Mouse (Mus musculus): ENCODE results near the gene Ptpa.

Ptpa gene

GRCm38 (mm10) chr2:30415936-30416648 is at the start of gene Ptpa:
TSS of gene Ptpa (plus strand) at chr2:30416039.
- DNase-seq (ENCODE audit: low read depth, low spot score), result peak; percentile 97

DNA sequence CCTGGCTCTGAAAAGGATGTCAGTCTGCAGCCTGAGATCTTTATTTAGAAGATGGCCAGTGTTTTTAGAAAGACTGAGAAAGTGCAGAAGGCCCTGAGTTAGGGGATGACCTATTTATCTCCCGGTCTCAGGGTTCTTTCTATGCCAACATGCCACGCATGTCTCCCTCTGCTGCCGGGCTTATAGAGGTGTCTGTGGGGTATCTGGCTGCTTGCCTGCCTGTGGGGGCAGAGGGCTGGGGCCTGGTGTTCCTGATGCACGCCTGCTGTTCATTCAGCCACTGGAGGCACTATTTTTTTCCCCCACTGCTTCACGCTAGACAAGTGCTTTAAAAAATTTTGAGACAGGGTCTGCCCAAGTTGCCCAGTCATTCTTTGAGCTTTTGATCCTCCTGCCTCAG is 49.6 kb upstream of the Ptpa start:
- no peak for DNase-seq (ENCODE audit: low read depth, low spot score)

DNA sequence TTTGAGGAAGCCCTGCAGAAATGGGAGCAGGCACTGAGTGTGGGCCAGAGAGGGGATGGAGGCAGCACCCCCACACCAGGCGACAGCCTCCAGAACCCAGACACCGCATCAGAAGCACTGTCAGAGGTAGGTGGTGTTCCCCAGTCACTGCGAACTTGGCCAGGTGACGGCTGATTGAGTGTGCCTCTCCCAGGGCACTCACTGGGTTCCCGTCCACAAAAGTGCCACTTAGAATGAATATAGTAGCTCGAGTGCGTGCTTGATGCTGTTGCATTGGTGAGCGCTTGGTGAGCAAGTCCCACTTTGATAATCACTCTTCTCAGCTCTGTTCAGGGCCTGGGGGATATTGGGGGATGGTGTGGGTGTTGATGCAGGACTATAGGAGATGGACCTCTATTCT is 44.3 kb upstream of the Ptpa start:
- no peak for DNase-seq (ENCODE audit: low read depth, low spot score)

- no peak for DNase-seq (ENCODE audit: low read depth, low spot score)
Measured at GRCm38 (mm10) chr2:30372726-30373125, 43.1 kb upstream of the Ptpa start.

- DNase-seq (ENCODE audit: low read depth, low spot score), result no peak
Measured at GRCm38 (mm10) chr2:30375893-30376292, 39.9 kb upstream of the Ptpa start.

GRCm38 (mm10) chr2:30377721-30378120 is 38.1 kb upstream of the Ptpa start:
- DNase-seq (ENCODE audit: low read depth, low spot score), result no peak

DNA sequence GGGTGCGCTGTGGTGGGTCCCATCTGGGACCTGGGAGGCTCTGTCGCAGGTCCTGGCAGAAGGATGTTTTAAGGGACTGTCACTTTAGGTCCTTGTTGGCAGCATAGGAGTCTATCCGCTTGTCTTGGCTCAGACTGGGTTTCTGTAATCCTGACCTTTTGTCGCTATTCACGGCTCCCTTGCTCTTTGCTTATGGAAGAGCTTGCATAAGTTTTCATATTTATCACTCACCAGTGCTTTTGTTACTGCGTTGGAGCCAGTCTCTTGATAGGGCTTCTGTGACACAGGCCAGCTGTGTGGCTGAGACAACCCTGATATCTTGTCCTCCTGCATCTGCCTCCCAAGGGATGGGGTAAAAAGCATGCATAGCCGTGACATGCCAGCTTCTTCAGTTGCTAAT is 36.5 kb upstream of the Ptpa start:
- no peak for DNase-seq (ENCODE audit: low read depth, low spot score)

- DNase-seq (ENCODE audit: low read depth, low spot score), result no peak
Measured at GRCm38 (mm10) chr2:30380564-30381376, 35.1 kb upstream of the Ptpa start.

DNA sequence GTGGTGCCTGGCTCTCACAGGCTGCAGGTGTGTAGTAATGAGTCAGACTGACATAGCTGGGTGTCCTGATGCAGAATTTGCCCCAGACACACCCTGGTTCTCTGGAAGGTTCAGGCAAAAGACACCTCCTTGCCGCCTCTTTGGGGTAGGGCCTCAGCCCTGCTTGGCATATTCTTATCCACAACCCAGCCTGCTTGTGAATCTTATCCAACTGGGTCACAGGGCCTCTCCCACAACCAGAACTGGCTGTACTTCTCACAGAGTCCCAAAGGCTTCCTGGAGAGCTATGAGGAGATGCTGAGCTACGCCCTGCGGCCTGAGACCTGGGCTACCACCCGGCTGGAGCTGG is 34.5 kb upstream of the Ptpa start:
- no peak for DNase-seq (ENCODE audit: low read depth, low spot score)

DNA sequence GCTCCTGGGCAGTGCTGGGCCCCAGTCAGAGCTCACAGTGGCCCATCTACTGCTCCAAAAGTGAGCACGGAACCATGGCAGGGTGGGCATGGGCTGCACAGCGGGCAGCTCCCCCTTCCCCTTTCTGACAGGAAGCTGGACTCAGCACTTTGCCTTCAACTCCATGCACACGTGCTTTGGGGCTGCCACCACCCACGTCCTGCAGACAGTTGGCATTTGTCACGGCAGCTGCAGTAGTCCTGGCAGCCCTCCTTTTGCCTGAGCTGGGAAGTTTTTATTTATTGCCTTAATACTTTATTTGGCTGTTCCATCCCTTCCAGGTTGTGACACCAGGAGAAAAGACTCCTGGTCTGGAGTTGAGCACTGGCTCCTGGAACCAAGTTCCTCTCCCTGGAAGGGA is 31.0 kb upstream of the Ptpa start:
- DNase-seq (ENCODE audit: low read depth, low spot score), result peak; percentile 79

- DNase-seq (ENCODE audit: low read depth, low spot score), result no peak
Measured at GRCm38 (mm10) chr2:30385591-30385990, 30.2 kb upstream of the Ptpa start.

DNA sequence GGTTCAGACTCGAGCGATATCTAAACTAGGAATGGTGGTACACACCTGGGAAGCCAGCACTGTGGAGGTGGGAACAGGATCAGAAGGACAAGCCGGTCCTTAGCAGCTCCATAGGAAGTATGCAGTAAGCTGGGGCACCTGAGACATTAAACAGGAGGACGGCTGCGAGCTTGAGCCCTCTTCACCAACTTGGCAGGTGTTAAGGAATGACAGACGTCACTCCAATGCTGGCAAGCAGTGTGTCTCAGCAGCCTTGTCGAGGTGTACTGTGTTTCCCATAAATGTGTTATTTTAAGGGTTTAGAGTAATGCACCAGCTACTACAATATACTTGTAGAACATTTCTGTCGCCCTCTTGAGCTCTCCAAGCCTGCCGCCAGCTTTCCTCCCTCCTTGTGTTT is 28.9 kb upstream of the Ptpa start:
- DNase-seq (ENCODE audit: low read depth, low spot score), result no peak

- DNase-seq (ENCODE audit: low read depth, low spot score), result no peak
Measured at GRCm38 (mm10) chr2:30389000-30389399, 26.8 kb upstream of the Ptpa start.

DNA sequence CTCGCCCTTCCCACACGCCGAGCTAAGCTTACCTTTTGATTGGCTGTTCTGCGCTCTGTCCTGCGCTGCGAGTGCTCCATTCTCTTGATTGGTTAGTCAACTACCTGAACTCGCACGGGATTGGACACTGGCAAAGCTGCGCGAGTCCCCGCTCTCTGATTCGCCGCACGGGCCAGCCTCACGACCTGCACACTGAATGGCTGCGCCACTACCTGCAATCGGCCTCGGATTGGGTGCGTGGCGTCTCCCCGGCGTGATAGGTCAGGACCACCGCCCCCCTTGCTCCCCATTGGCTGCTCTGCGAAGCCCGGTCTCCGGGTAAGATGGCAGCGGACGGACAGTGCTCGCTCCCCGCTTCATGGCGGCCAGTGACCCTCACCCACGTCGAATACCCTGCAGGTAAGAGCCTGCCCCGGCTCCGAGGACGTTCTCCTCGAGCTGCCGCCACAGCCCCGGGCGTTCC is 23.7 kb upstream of the Ptpa start, which contains the start of gene Dolpp1:
Gene Dolpp1, plus strand, starts transcription at position 141 of the 463 bp plus-strand sequence.
- DNase-seq (ENCODE audit: low read depth, low spot score), result peak; percentile 100

DNA sequence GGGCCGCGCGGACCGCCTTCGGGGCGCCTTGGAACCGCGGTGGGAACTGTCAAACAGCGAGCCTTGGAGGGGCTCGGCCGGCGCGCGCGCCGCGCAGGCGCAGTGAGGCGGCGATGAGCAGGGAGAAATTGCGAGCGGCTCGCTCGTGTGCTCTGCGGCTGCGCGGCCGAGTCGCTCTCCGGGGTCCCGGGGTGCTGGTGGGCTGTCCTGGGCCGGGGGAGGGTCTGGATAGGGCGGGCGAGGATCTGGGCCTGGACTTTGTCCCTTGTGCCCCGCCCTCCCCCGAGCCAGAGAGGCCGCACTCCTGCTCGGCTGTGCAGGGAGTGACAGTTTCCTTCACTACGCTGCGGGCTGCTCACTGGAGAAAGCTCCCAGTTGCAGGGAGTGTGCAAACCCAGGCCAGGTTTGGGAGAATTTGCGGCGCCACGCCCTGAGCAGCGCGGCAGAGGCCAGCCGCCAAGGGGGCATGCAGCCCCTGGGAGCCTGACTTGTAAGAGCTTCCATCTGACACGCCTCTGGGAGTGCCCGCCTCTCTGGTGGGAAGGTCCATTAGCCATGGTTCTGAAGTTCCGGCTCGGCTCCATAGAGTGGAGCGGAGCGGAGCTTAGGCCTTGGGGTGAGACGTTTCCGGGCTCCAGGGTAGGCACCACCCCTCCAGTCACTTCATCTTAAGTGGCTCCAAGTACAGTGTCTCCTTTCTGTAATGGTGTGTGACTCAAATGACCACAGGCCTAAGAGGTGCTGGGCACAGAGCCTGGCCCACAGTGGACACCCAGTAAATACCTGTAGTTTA is 23.1 kb upstream of the Ptpa start:
- peak; percentile 83 for DNase-seq (ENCODE audit: low read depth, low spot score)

DNA sequence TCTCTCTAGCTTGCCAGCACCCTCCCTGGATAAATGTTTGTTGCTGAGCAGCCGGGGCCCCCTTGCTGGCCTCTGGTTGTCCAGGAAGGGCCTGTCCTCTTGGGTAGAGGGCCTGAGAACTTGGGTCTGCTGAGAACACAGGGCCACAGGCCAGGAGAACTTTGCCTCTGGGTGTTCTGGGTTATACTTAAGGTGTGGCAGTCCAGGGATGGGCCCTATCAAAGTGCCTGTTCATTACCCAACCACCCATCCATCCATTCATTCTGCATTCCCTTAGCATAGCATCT is 22.5 kb upstream of the Ptpa start:
- DNase-seq (ENCODE audit: low read depth, low spot score), result no peak

DNA sequence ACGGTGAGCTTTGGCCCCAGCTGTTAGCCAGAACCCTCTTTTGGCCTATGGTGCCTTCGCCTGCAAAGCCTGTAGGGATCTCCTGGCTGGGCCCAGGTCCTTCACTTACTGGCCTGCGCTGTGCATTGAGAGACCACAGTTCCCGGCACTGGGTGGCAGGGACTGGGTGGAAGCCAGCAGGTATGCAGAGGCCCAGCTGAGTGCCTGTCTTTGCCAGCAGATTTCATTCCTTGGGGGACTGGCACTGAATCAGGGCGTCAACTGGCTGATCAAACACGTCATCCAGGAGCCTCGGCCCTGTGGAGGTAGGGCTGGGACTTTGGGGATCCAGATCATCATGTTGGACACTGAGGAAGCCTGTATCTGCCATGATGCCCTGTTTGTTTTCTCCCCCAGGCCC is 20.1 kb upstream of the Ptpa start:
- no peak for DNase-seq (ENCODE audit: low read depth, low spot score)

GRCm38 (mm10) chr2:30396246-30396645 is 19.6 kb upstream of the Ptpa start:
- DNase-seq (ENCODE audit: low read depth, low spot score), result no peak

DNA sequence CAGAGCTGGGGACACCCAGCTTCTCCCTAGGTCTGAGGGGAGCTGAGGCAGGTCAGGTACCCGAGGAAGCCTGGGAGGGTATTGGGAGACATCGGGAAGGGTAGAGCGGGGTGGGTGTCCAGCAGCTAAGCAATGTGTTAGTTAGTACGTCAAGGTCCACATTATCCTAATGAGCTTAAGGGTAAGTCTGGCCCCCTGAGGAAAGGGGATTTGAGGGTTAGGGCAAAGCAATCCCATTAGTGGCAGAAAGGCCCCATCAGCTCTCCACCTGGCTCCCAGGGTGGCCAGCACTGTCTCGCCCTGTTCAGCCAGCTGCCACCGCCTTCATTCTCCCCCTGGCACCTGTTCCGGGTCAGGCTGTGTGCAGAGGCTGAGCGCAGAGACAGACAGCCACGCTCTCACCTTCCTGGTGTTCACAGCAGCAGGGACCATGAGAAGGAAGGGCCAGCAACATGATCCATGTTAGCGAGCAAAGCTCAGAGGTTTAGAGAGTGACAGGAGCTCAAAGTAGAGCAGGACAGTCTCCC is 17.8 kb upstream of the Ptpa start:
- DNase-seq (ENCODE audit: low read depth, low spot score), result no peak

DNA sequence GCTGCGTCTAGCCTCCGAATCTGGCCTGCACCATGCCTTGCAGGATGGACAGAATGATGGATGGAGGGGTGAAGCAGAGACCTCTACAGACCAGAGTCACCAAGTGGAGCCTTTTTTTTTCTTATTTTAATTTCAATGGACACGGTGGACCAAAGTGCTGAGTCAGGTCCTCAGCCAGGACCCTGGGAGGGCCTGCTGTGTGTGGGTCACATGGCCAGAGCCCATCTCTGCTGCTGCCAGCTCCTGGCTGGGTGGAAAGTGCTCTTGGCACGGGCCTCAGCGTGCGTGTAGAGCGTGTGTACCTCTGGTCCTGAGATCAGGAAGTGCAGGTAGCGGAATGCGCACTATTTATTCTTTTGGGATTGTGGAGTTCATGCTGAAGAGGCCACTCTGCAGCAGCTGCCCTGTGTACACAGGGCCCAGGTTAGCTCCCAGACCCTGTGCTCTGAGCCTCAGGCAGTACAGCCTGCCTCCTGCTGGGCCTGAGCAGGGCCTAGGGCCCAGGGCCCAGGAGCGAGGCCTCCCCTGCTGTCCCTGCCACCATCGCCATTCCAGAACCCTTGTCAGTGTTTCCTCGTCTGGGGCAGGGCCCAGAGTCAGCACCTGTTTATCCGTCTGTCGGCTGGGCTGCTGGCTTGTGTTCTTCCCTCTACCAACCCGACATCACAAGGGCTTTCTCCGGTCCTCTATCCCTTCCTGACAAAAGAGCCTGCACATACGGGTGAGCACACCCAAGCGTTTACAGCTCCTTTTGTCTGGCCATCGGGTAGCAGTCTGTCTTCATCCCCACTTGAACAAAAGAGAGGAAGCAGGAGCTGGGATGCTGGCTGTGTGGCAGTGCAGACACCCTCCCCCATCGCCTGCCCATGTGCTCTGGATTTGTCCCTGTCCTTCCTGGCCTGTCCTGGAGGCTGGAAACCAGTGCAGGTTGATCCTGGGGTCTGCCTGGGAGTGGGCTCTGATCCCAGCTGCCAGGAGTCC is 16.4 kb upstream of the Ptpa start:
- DNase-seq (ENCODE audit: low read depth, low spot score), result peak; percentile 93

DNA sequence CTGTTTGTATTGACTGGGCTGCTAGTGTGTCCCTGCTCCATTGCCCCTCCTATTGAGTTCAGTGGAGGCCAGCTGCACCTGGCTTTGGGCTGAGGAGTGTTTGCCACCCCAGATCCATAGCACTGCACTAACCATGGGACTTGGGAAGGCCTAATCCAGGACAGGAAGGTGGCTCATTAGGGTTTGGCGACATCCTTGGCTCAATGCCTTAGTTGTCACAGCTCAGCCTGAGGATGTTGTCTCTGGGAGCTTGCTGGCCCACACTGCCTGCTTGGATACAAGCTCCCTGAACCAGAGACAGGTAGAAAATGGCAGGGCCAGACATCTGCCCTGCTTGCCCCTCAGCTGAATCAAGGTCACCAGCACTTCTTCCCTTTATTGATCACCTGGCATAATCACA is 14.3 kb upstream of the Ptpa start:
- peak; percentile 59 for DNase-seq (ENCODE audit: low read depth, low spot score)

Measured in brain, adult 2 months (tissue).